Mouse (Mus musculus) cortical plate, adult 2 months (tissue): ENCODE results near the gene Crbn.

Source experiments
- CTCF ChIP-seq: fragments of 200-500 bp; IDR thresholded peaks from 2 replicates; pipeline ENCODE4 v1.5.1; 2011; ENCODE audit warnings: mild to moderate bottlenecking, control low read depth, low read length; ENCODE audit not compliant: insufficient read depth; ENCODE audit errors: extremely low read depth
- POLR2A ChIP-seq: fragments of 200-500 bp; IDR thresholded peaks from 2 replicates; pipeline ENCODE4 v1.6.1; 2011; ENCODE audit warnings: mild to moderate bottlenecking, low read length, control low read depth; ENCODE audit not compliant: insufficient read depth; ENCODE audit errors: extremely low read depth

- TF ChIP-seq POLR2A (peak; percentile 58), CTCF (peak; percentile 75)
These were observed at the start of gene Crbn for GRCm38 (mm10) chr6:106799333-106800226.
